Mouse (Mus musculus) hindbrain, postnatal 0 days (tissue): ENCODE results near the gene Map1lc3b. TPM values are rescaled to one million over a fixed set of nuclear protein-coding genes. Genes with fewer than 3 reads are reported as not detected.

Source experiments
- ATAC-seq: fragments of 200-750 bp; cut with Nextera tagmentation; 2 replicates; pipeline ENCODE4 v1.8.0; 2017; ENCODE audit warnings: mild to moderate bottlenecking, moderate TSS enrichment, moderate library complexity
- DNase-seq: peaks from one replicate; pipeline ENCODE4 v3.0.0-alpha.2; 2015; ENCODE audit warnings: low spot score
- H3K27ac ChIP-seq: fragments of 300-500 bp; sonication (generic); 2 replicates; pipeline ENCODE4 v1.5.1; 2014; ENCODE audit warnings: mild to moderate bottlenecking
- H3K27me3 ChIP-seq: fragments of 300-500 bp; sonication (generic); 2 replicates; pipeline ENCODE4 v1.6.1; 2014; ENCODE audit warnings: low read length, mixed read lengths; ENCODE audit not compliant: insufficient read depth
- H3K36me3 ChIP-seq: fragments of 300-500 bp; sonication (generic); 2 replicates; pipeline ENCODE4 v1.6.1; 2014; ENCODE audit warnings: low read length, mixed read lengths; ENCODE audit not compliant: insufficient read depth
- H3K4me1 ChIP-seq: fragments of 300-500 bp; sonication (generic); 2 replicates; pipeline ENCODE4 v1.6.1; 2014; ENCODE audit warnings: antibody characterized with exemption, low read length, mixed read lengths; ENCODE audit not compliant: insufficient read depth
- H3K4me2 ChIP-seq: fragments of 300-500 bp; sonication (generic); 2 replicates; pipeline ENCODE4 v1.6.1; 2014; ENCODE audit warnings: low read depth, mild to moderate bottlenecking, low read length, moderate library complexity, mixed read lengths
- H3K4me3 ChIP-seq: fragments of 300-500 bp; sonication (generic); 2 replicates; pipeline ENCODE4 v1.5.1; 2014; ENCODE audit warnings: low read length
- H3K9ac ChIP-seq: fragments of 300-500 bp; sonication (generic); replicated peaks from 2 replicates; pipeline ENCODE4 v1.6.1; 2014; ENCODE audit warnings: mild to moderate bottlenecking, low read length, moderate library complexity, mixed read lengths
- H3K9me3 ChIP-seq: fragments of 300-500 bp; sonication (generic); 2 replicates; pipeline ENCODE4 v1.6.1; 2016; ENCODE audit warnings: low read length, mixed read lengths
- CTCF ChIP-seq: IDR thresholded peaks from 2 replicates; pipeline ENCODE4 v1.5.1; 2016; ENCODE audit warnings: antibody characterized with exemption, control low read depth, low read depth
- WGBS: fragments of 180-500 bp; shearing (Covaris S2); extraction: QIAGEN DNeasy Blood & Tissue Kit; methylation state at CpG from one replicate; pipeline ENCODE4 v1.1.7; 2014; 5-methylcytosine and 5-hydroxymethylcytosine counted together
- polyA plus RNA-seq: library from polyadenylated mRNA; unstranded; fragments of >200 nt; fragmentation: Nextera tagmentation; extraction: Ambion mirVana; gene quantifications from 2 replicates; pipeline ENCODE4 v1.2.1, GENCODE M21; 2015
- total RNA-seq: library from RNA; depleted of rRNA; stranded (reverse); fragments of >200 nt; gene quantifications from 2 replicates; pipeline ENCODE4 v1.2.3, GENCODE M21; 2014

The Map1lc3b gene
- total and polyA plus RNA-seq, 2 experiments from 2014 or later: 288 to 360 TPM

DNA sequence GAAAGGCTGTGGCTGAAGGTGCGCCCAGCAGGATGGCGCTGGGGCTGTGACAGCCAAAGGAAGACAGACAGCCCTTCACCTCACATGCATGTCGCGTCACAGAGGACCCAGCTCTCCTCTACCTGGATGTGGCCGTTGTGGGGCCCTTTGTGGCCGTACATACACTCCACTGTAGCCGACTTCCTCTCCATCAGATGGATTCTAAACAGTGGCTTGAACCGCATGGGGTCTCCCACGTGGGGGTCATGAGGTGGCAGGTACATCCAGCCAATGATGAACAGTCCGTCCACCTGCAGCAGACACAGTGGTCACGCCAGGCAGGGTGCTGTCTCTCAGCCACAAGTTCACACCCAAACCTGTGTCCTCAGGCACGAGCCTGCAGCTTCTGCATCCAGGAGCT, 30.4 kb upstream of the Map1lc3b start:
- no peak for DNase-seq
- WGBS: 91% methylated on average over 12 of the region's 12 CpGs
- Histone ChIP-seq H3K4me3 (no peak overlapping the region), H3K4me1 (no peaks in the 10 kb centered on the region), H3K36me3 (peaks cover 19% of the 10 kb centered on the region), H3K27ac (no peak overlapping the region), H3K4me2 (no peak overlapping the region), H3K9me3 (no peaks in the 10 kb centered on the region), H3K9ac (no peak overlapping the region), H3K27me3 (no peaks in the 10 kb centered on the region)
- no peak for ATAC-seq
- TF ChIP-seq CTCF: no peak

- ATAC-seq: no peak
- 90% methylated on average over 7 of the region's 7 CpGs for WGBS
- TF ChIP-seq CTCF: no peak
These were observed 29.6 kb upstream of the Map1lc3b start for GRCm38 (mm10) chr8:121560432-121561100.

DNA sequence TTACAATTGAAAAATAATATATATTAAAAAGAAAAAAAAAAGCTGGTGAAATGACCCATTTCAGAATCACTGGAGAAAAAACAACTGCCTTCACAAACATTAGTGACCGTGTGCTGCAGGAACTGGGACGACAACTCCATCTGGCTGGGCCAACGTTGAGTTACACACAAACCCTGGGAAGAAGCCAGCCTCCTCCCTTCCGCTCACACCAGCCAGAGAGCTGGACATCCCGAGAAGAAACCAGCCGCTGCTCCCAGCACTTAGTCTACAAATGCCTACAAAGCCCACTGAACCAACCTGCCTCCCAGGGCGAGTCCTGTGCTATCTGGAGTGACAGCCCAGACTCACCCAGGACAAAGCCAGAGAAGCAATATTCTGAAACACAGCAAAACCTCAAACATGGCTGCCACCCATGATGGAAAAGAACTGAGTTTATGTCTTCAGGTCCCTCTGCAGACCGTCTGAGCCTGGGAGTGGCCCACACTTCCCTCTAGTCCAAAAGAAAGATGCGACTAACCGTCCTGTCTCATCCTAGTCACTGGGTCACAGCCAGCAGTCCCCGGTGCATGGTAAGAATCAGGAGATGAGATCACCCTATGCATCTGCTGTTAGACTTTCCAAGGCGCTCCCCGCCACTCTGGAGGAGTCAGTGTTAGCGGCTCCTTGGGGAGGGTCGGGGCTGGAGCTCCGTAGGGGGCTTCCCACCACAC, 28.4 kb upstream of the Map1lc3b start:
- Histone ChIP-seq H3K4me1 (no peaks in the 10 kb centered on the region), H3K9ac (no peak overlapping the region), H3K9me3 (no peaks in the 10 kb centered on the region), H3K4me3 (no peak overlapping the region), H3K27me3 (no peaks in the 10 kb centered on the region), H3K27ac (no peak overlapping the region), H3K4me2 (no peak overlapping the region), H3K36me3 (peaks cover 11% of the 10 kb centered on the region)
- no peak for ATAC-seq
- TF ChIP-seq CTCF: no peak
- WGBS: 71% methylated on average over 16 of the region's 16 CpGs
- peak; percentile 30 for DNase-seq

More at GRCm38 (mm10) chr8:121560432-121561100, 29.6 kb upstream of the Map1lc3b start:
- no peak for DNase-seq
- Histone ChIP-seq H3K9ac (no peak overlapping the region), H3K4me3 (no peak overlapping the region), H3K27me3 (no peaks in the 10 kb centered on the region), H3K4me2 (no peak overlapping the region), H3K4me1 (no peaks in the 10 kb centered on the region), H3K9me3 (no peaks in the 10 kb centered on the region), H3K27ac (no peak overlapping the region), H3K36me3 (peaks cover 11% of the 10 kb centered on the region)

DNA sequence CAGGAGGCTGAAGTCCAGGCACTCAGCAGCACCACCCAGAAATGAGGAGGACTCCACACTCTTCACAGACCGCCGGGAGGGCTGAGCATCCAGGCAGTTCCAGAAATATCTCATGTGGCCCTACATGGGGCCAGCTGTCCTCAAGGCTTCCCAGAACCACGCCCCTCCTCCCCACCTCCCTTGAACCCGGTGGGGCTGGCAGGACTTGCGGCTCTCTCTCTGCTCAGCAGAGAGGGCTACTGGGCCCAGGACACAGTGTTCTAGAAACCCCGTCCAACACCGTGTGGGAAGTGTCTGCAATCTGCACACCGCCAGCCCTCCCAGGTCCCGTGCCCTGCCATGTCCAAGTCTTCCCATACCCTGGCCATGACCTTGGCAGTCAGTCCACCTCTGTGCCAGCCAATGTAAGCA, 27.2 kb upstream of the Map1lc3b start:
- 67% methylated on average over 9 of the region's 9 CpGs for WGBS
- H3K36me3 ChIP-seq: peaks cover 11% of the 10 kb centered on the region
- no peak overlapping the region for H3K9ac ChIP-seq
- H3K27me3 ChIP-seq: no peaks in the 10 kb centered on the region
- peak; percentile 55; the same call in 1 of the 2 replicates for ATAC-seq
- no peak overlapping the region for H3K27ac ChIP-seq
- no peak for DNase-seq
- no peak overlapping the region for H3K4me3 ChIP-seq
- H3K4me2 ChIP-seq: no peak overlapping the region
- no peak for TF ChIP-seq CTCF
- H3K9me3 ChIP-seq: no peaks in the 10 kb centered on the region
- H3K4me1 ChIP-seq: no peaks in the 10 kb centered on the region

GRCm38 (mm10) chr8:121563701-121564100, 26.5 kb upstream of the Map1lc3b start:
- H3K27ac ChIP-seq: no peak overlapping the region
- no peak overlapping the region for H3K4me2 ChIP-seq
- no peaks in the 10 kb centered on the region for H3K9me3 ChIP-seq
- no peak overlapping the region for H3K4me3 ChIP-seq
- no peaks in the 10 kb centered on the region for H3K27me3 ChIP-seq
- ATAC-seq (no peak), DNase-seq (no peak)
- peaks cover 11% of the 10 kb centered on the region for H3K36me3 ChIP-seq
- WGBS: 59% methylated on average over 6 of the region's 6 CpGs
- no peak overlapping the region for H3K9ac ChIP-seq
- no peaks in the 10 kb centered on the region for H3K4me1 ChIP-seq
- no peak for TF ChIP-seq CTCF

DNA sequence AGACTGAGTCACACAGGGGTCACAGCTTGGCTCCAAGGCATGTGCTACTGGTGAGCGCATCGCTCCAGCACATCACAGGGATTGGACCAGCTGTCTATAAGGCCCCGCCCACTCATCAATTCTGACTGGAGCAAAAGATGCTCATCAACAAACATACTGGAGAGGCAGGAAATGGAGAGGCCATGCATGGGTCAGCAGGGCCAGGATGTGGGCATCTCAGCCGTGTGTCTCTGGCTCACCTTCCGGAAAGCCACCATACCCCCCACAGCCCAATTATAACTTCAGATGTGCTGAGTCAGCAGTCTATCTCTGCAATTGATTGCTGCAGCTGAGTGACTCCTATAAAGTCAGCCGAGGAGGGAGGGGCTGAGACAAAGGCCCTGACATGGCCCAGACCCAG, 21.8 kb upstream of the Map1lc3b start:
- Histone ChIP-seq H3K36me3 (no peaks in the 10 kb centered on the region; the same call in 1 of the 2 replicates), H3K27me3 (no peaks in the 10 kb centered on the region), H3K4me2 (no peak overlapping the region), H3K4me3 (no peak overlapping the region), H3K4me1 (no peaks in the 10 kb centered on the region), H3K27ac (no peak overlapping the region), H3K9me3 (no peaks in the 10 kb centered on the region), H3K9ac (no peak overlapping the region)
- ATAC-seq (no peak), DNase-seq (no peak)
- TF ChIP-seq CTCF: no peak
- WGBS: 85% methylated on average over 6 of the region's 6 CpGs

GRCm38 (mm10) chr8:121570335-121570734, 19.8 kb upstream of the Map1lc3b start:
- ATAC-seq: no peak

More at GRCm38 (mm10) chr8:121570335-121570734, 19.8 kb upstream of the Map1lc3b start:
- Histone ChIP-seq H3K4me1 (0 out of 2 replicates have a peak, but pooled peaks cover 3% of the 10 kb centered on the region), H3K36me3 (no peaks in the 10 kb centered on the region), H3K4me2 (no peak overlapping the region), H3K9ac (no peak overlapping the region), H3K4me3 (no peak overlapping the region), H3K27me3 (no peaks in the 10 kb centered on the region), H3K27ac (no peak overlapping the region), H3K9me3 (no peaks in the 10 kb centered on the region)
- 86% methylated on average over 21 of the region's 21 CpGs for WGBS
- TF ChIP-seq CTCF: no peak
- DNase-seq: no peak
